Mouse (Mus musculus) adrenal gland, postnatal 25 days (tissue): ENCODE measurements around the gene Cldn15. TPM values are rescaled to one million over a fixed set of nuclear protein-coding genes. Genes with fewer than 3 reads are reported as not detected.
"Not testable (repeated sequence)": the region's sequence is repeated elsewhere in the genome, so short reads cannot be mapped to it uniquely, and the experiment has no call there.

Experiments used
- DNase-seq: peaks from one replicate; pipeline ENCODE4 v3.0.0; 2021; ENCODE audit warnings: mixed read lengths
- long read RNA-seq: library from polyadenylated mRNA; stranded (forward); transcript quantifications from one replicate; pipeline ENCODE4 v2.0.0, GENCODE M21; 2021
- total RNA-seq: library from RNA; stranded (reverse); gene quantifications from 2 replicates; pipeline ENCODE4 v1.2.3, GENCODE M21; 2021

Gene Cldn15
- total RNA-seq = 8.8 and 9.4 TPM in 2 replicates
- long read RNA-seq, transcript Cldn15-201 (5 exons, 1,850 nt) = major isoform, 10 of 10 reads
- long read RNA-seq, partial matches to known transcripts = 0 of 10 reads
- long read RNA-seq, other reads (novel, unspliced or antisense) = 0 of 10 reads

- DNase-seq = peak; percentile 29
Measured at GRCm38 (mm10) chr5:136966331-136966730, at the start of gene Cldn15. Gene Cldn15 (plus strand): TSS chr5:136966616.

GRCm38 (mm10) chr5:136917613-136918242, 48.7 kb upstream of the Cldn15 start:
- DNase-seq = no peak

GRCm38 (mm10) chr5:136918655-136919472, 47.6 kb upstream of the Cldn15 start:
- peak; percentile 43 for DNase-seq

GRCm38 (mm10) chr5:136919546-136920301, 46.7 kb upstream of the Cldn15 start:
- no peak for DNase-seq

- no peak for DNase-seq
Measured at GRCm38 (mm10) chr5:136922830-136923229, 43.6 kb upstream of the Cldn15 start.

- DNase-seq = no peak
Measured at GRCm38 (mm10) chr5:136923751-136924478, 42.5 kb upstream of the Cldn15 start.

- DNase-seq = peak; percentile 79
Measured at GRCm38 (mm10) chr5:136929073-136929472, 37.3 kb upstream of the Cldn15 start.

- DNase-seq = no peak
Measured at GRCm38 (mm10) chr5:136931896-136932295, 34.5 kb upstream of the Cldn15 start.

GRCm38 (mm10) chr5:136932956-136933355, 33.5 kb upstream of the Cldn15 start:
- DNase-seq = no peak

GRCm38 (mm10) chr5:136933930-136934329, 32.5 kb upstream of the Cldn15 start:
- DNase-seq = peak; percentile 21

- no peak for DNase-seq
Measured at GRCm38 (mm10) chr5:136935905-136936695, 30.3 kb upstream of the Cldn15 start.

- no peak for DNase-seq
Measured at GRCm38 (mm10) chr5:136936750-136937149, 29.7 kb upstream of the Cldn15 start.

- no peak for DNase-seq
Measured at GRCm38 (mm10) chr5:136937621-136938020, 28.8 kb upstream of the Cldn15 start.

- no peak for DNase-seq
Measured at GRCm38 (mm10) chr5:136939284-136939683, 27.1 kb upstream of the Cldn15 start.

GRCm38 (mm10) chr5:136940029-136940428, 26.4 kb upstream of the Cldn15 start:
- not testable (repeated sequence) for DNase-seq

GRCm38 (mm10) chr5:136940845-136941560, 25.4 kb upstream of the Cldn15 start:
- DNase-seq = no peak

GRCm38 (mm10) chr5:136942781-136943180, 23.6 kb upstream of the Cldn15 start:
- no peak for DNase-seq

- no peak for DNase-seq
Measured at GRCm38 (mm10) chr5:136943382-136943781, 23.0 kb upstream of the Cldn15 start.

GRCm38 (mm10) chr5:136945084-136945483, 21.3 kb upstream of the Cldn15 start:
- no peak for DNase-seq

- no peak for DNase-seq
Measured at GRCm38 (mm10) chr5:136947874-136948273, 18.5 kb upstream of the Cldn15 start.
